Mouse (Mus musculus) small intestine, adult 2 months (tissue): ENCODE data around the gene Pola1. TPM values are rescaled to one million over a fixed set of nuclear protein-coding genes. Genes with fewer than 3 reads are reported as not detected.

Experiments
- H3K27ac ChIP-seq: fragments of 200-500 bp; 2 replicates; pipeline ENCODE4 v1.5.1; 2012; ENCODE audit warnings: low read depth, low read length, control low read depth, inconsistent platforms; ENCODE audit not compliant: insufficient read depth
- H3K27me3 ChIP-seq: fragments of 200-500 bp; 2 replicates; pipeline ENCODE4 v1.6.1; 2012; ENCODE audit warnings: mild to moderate bottlenecking, moderate library complexity, low read length, inconsistent platforms; ENCODE audit not compliant: control insufficient read depth, insufficient read depth
- H3K36me3 ChIP-seq: fragments of 200-500 bp; 2 replicates; pipeline ENCODE4 v1.6.1; 2012; ENCODE audit warnings: mild to moderate bottlenecking, low read length, control low read depth, inconsistent platforms; ENCODE audit not compliant: control insufficient read depth, insufficient read depth
- H3K4me1 ChIP-seq: fragments of 200-500 bp; 2 replicates; pipeline ENCODE4 v1.6.1; 2012; ENCODE audit warnings: low read length, inconsistent platforms, mixed read lengths; ENCODE audit not compliant: control insufficient read depth, insufficient read depth, insufficient read length
- H3K4me3 ChIP-seq: fragments of 200-500 bp; 2 replicates; pipeline ENCODE4 v1.5.1; 2012; ENCODE audit warnings: low read depth, mild to moderate bottlenecking, control low read depth, inconsistent platforms, low read length, moderate library complexity
- CTCF ChIP-seq: fragments of 200-500 bp; IDR thresholded peaks from 2 replicates; pipeline ENCODE4 v1.5.1; 2012; ENCODE audit warnings: low read depth, mild to moderate bottlenecking, control low read depth, inconsistent platforms, low read length, moderate library complexity, mixed read lengths; ENCODE audit not compliant: insufficient replicate concordance, insufficient read length; ENCODE audit errors: extremely low read depth
- POLR2A ChIP-seq: fragments of 200-500 bp; IDR thresholded peaks from 2 replicates; pipeline ENCODE4 v1.6.1; 2012; ENCODE audit warnings: low read depth, mild to moderate bottlenecking, control low read depth, inconsistent platforms, low read length, moderate library complexity
- WGBS: fragments of 180-500 bp; shearing (Covaris S2); methylation state at CpG from one replicate; pipeline ENCODE4 v1.1.7; 2018; 5-methylcytosine and 5-hydroxymethylcytosine counted together
- polyA plus RNA-seq: library from polyadenylated mRNA; depleted of rRNA; stranded (reverse); fragments of >200 nt; gene quantifications from 2 replicates; pipeline ENCODE4 v1.2.3, GENCODE M21; 2012

Pola1 gene
- polyA plus RNA-seq, 1 experiment, result 0.20 TPM

- Histone ChIP-seq H3K27ac (no peak within 1 kb of the TSS), H3K4me3 (no peak within 1 kb of the TSS), H3K4me1 (no peaks in the 10 kb centered on the region), H3K36me3 (no peaks in the 10 kb centered on the region), H3K27me3 (no peaks in the 10 kb centered on the region)
- no peak for TF ChIP-seq CTCF
- no peak for TF ChIP-seq POLR2A
- WGBS, result 22% methylated on average over 3 of the region's 3 CpGs
These were observed 22.5 kb upstream of the Pola1 start, which contains the start of gene Pcyt1b for GRCm38 (mm10) chrX:93654218-93655002. Gene Pcyt1b, plus strand, starts transcription at chrX:93654863.

- H3K4me1 ChIP-seq, result no peaks in the 10 kb centered on the region
- TF ChIP-seq POLR2A, result no peak
- TF ChIP-seq CTCF, result no peak
These were observed 18.8 kb upstream of the Pola1 start for GRCm38 (mm10) chrX:93650738-93651137.

GRCm38 (mm10) chrX:93644022-93644421 lies 12.1 kb upstream of the Pola1 start:
- Histone ChIP-seq H3K4me3 (no peak overlapping the region), H3K36me3 (no peaks in the 10 kb centered on the region), H3K27me3 (no peaks in the 10 kb centered on the region), H3K4me1 (no peaks in the 10 kb centered on the region), H3K27ac (no peak overlapping the region)
- TF ChIP-seq CTCF (no peak), POLR2A (no peak)

More at GRCm38 (mm10) chrX:93650738-93651137, 18.8 kb upstream of the Pola1 start:
- Histone ChIP-seq H3K4me3 (no peak overlapping the region), H3K27ac (no peak overlapping the region), H3K27me3 (no peaks in the 10 kb centered on the region), H3K36me3 (no peaks in the 10 kb centered on the region)
- 92% methylated on average over 2 of the region's 2 CpGs for WGBS

- TF ChIP-seq POLR2A (no peak), CTCF (no peak)
- H3K27ac ChIP-seq, result no peak overlapping the region
These were observed 11.6 kb upstream of the Pola1 start for GRCm38 (mm10) chrX:93643600-93643999.

GRCm38 (mm10) chrX:93634861-93635375 lies 3.0 kb upstream of the Pola1 start:
- H3K27me3 ChIP-seq, result no peaks in the 10 kb centered on the region
- no peaks in the 10 kb centered on the region for H3K36me3 ChIP-seq
- no peak overlapping the region for H3K4me3 ChIP-seq
- H3K4me1 ChIP-seq, result no peaks in the 10 kb centered on the region
- no peak overlapping the region for H3K27ac ChIP-seq
- WGBS, result 79% methylated on average over 2 of the region's 2 CpGs
- TF ChIP-seq CTCF (no peak), POLR2A (no peak)

More at GRCm38 (mm10) chrX:93643600-93643999, 11.6 kb upstream of the Pola1 start:
- H3K4me1 ChIP-seq, result no peaks in the 10 kb centered on the region
- H3K27me3 ChIP-seq, result no peaks in the 10 kb centered on the region
- H3K4me3 ChIP-seq, result no peak overlapping the region
- no peaks in the 10 kb centered on the region for H3K36me3 ChIP-seq
- WGBS, result 83% methylated on average over 3 of the region's 3 CpGs

- TF ChIP-seq POLR2A (no peak), CTCF (no peak)
- Histone ChIP-seq H3K27ac (no peak overlapping the region), H3K27me3 (no peaks in the 10 kb centered on the region), H3K36me3 (no peaks in the 10 kb centered on the region), H3K4me1 (no peaks in the 10 kb centered on the region), H3K4me3 (no peak overlapping the region)
- 36% methylated on average over 1 of the region's 1 CpGs for WGBS
These were observed 1.7 kb downstream of the Pola1 start for GRCm38 (mm10) chrX:93630256-93630655.

GRCm38 (mm10) chrX:93602214-93602613 lies 29.7 kb downstream of the Pola1 start:
- H3K4me1 ChIP-seq, result no peaks in the 10 kb centered on the region
- no peaks in the 10 kb centered on the region for H3K27me3 ChIP-seq
- TF ChIP-seq POLR2A, result no peak
- TF ChIP-seq CTCF, result no peak
- 80% methylated on average over 1 of the region's 1 CpGs for WGBS
- no peak overlapping the region for H3K4me3 ChIP-seq
- no peak overlapping the region for H3K27ac ChIP-seq
- H3K36me3 ChIP-seq, result no peaks in the 10 kb centered on the region
